Mouse (Mus musculus) lung, postnatal 0 days (tissue): Measurements from ENCODE around the gene Sh3rf1.

Experiments used
- CTCF ChIP-seq: IDR thresholded peaks from 2 replicates; pipeline ENCODE4 v1.5.1; 2016; ENCODE audit warnings: antibody characterized with exemption, mild to moderate bottlenecking
- EP300 ChIP-seq: IDR thresholded peaks from 2 replicates; pipeline ENCODE4 v1.6.1; 2016; ENCODE audit warnings: antibody characterized with exemption, mild to moderate bottlenecking, control low read depth

GRCm38 (mm10) chr8:61282303-61283168 lies 58.9 kb downstream of the Sh3rf1 start:
- TF ChIP-seq CTCF (no peak), EP300 (no peak)
